Mouse (Mus musculus) ovary, adult 18-20 months (tissue): Measurements from ENCODE around the gene Fam216a.

ENCODE experiments used
- DNase-seq: peaks from one replicate; pipeline ENCODE4 v3.0.0; 2022; ENCODE audit warnings: low spot score, mixed read lengths

The Fam216a gene

GRCm38 (mm10) chr5:122391178-122391785, 19.1 kb upstream of the Fam216a start:
- no peak for DNase-seq

GRCm38 (mm10) chr5:122390671-122391070, 18.5 kb upstream of the Fam216a start:
- DNase-seq = no peak

- DNase-seq = no peak
Measured at GRCm38 (mm10) chr5:122390006-122390405, 17.8 kb upstream of the Fam216a start.

GRCm38 (mm10) chr5:122379374-122380155, 7.4 kb upstream of the Fam216a start:
- no peak for DNase-seq

- no peak for DNase-seq
Measured at GRCm38 (mm10) chr5:122378171-122378570, 6.0 kb upstream of the Fam216a start.

GRCm38 (mm10) chr5:122377101-122377833, 5.1 kb upstream of the Fam216a start:
- DNase-seq = no peak

- DNase-seq = no peak
Measured at GRCm38 (mm10) chr5:122372878-122373277, 714 bp upstream of the Fam216a start.

GRCm38 (mm10) chr5:122371591-122372191, 473 bp downstream of the Fam216a start, which contains the start of gene Gpn3:
Gene Gpn3 (plus strand): TSS chr5:122371876.
- DNase-seq = peak; percentile 18

- DNase-seq = no peak
Measured at GRCm38 (mm10) chr5:122354492-122355067, 17.6 kb downstream of the Fam216a start.

- peak; percentile 95 for DNase-seq
Measured at GRCm38 (mm10) chr5:122353807-122354491, 18.2 kb downstream of the Fam216a start, which contains the start of the genes Rad9b and Vps29. Gene Rad9b (minus strand): TSS chr5:122354233. Gene Vps29 (plus strand): TSS chr5:122354369.

- no peak for DNase-seq
Measured at GRCm38 (mm10) chr5:122345777-122346176, 26.4 kb downstream of the Fam216a start.

GRCm38 (mm10) chr5:122344260-122344659, 27.9 kb downstream of the Fam216a start:
- peak; percentile 39 for DNase-seq

- DNase-seq = no peak
Measured at GRCm38 (mm10) chr5:122343768-122344167, 28.4 kb downstream of the Fam216a start.

- DNase-seq = no peak
Measured at GRCm38 (mm10) chr5:122342874-122343273, 29.3 kb downstream of the Fam216a start.

GRCm38 (mm10) chr5:122336554-122337294, 35.4 kb downstream of the Fam216a start:
- DNase-seq = no peak

GRCm38 (mm10) chr5:122334682-122335081, 37.5 kb downstream of the Fam216a start:
- DNase-seq = no peak

GRCm38 (mm10) chr5:122330269-122330668, 41.9 kb downstream of the Fam216a start:
- no peak for DNase-seq

GRCm38 (mm10) chr5:122327283-122327682, 44.9 kb downstream of the Fam216a start:
- DNase-seq = no peak

- no peak for DNase-seq
Measured at GRCm38 (mm10) chr5:122325477-122325876, 46.7 kb downstream of the Fam216a start.

- DNase-seq = no peak
Measured at GRCm38 (mm10) chr5:122324608-122325431, 47.3 kb downstream of the Fam216a start.
